Mouse (Mus musculus) lung, postnatal 0 days (tissue): ENCODE results near the gene Card6.

ENCODE experiments used
- CTCF ChIP-seq: IDR thresholded peaks from 2 replicates; pipeline ENCODE4 v1.5.1; 2016; ENCODE audit warnings: antibody characterized with exemption, mild to moderate bottlenecking
- EP300 ChIP-seq: IDR thresholded peaks from 2 replicates; pipeline ENCODE4 v1.6.1; 2016; ENCODE audit warnings: antibody characterized with exemption, mild to moderate bottlenecking, control low read depth

DNA sequence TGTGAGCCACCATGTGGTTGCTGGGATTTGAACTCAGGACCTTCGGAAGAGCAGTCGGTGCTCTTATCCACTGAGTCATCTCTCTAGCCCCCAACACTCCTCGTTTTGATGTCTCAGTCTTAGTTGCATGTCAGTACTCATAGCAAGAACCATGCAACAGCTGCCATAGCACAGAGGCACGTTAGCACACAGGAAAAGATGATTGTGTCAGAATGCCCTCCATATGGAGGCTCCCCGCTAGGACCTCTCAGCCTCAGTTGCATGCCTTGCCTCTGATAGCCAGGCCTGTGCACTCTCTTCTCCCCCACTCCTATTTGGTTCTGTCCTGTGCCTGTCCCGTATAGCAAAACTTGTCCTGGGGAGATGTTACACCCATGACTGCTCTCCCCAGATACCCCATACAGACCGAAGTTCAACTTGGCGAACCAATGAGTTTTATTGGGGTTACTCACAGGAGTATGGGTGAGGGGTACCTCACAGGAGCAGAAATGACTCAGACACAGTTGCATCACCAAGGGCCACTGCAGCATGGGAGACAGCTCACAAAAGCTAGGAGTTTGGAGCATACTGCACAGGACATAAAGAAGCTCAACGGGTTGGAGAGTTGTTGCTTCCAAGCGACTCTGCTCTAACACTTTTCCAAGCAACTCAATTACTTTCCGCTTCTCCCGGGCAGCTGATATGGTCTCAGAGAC lies 20.9 kb upstream of the Card6 start:
- TF ChIP-seq CTCF (no peak), EP300 (no peak)
